Mouse (Mus musculus) cerebellum, adult 2 months (tissue): Measurements from ENCODE around the gene Ybey.

ENCODE experiments used
- CTCF ChIP-seq: fragments of 200-500 bp; IDR thresholded peaks from 2 replicates; pipeline ENCODE4 v1.5.1; 2011; ENCODE audit warnings: low read depth, mild to moderate bottlenecking, control low read depth, low read length, moderate library complexity, borderline replicate concordance; ENCODE audit not compliant: insufficient read depth
- POLR2A ChIP-seq: fragments of 200-500 bp; IDR thresholded peaks from 2 replicates; pipeline ENCODE4 v1.6.1; 2011; ENCODE audit warnings: low read length, control low read depth, borderline replicate concordance; ENCODE audit not compliant: insufficient read depth

DNA sequence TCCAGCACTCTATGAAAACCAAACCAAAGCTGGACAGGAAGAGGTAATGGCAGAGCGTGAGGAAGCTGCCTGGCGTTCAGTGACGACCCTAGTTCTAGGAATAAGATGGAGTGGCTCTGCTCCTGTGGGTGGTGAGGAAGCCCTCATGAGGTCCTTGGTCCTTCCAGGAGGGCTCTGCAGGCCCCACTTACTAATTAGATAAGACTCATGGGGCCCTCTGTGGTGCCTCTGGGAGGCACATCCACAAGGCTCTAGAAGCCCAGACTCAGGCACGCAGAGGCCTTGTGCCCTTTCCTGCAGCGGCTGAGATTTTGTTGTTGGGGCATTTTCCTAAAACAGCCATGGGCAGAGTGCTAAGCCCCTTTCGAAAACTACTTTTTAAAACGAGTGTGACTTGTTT lies 37.0 kb upstream of the Ybey start:
- TF ChIP-seq POLR2A (no peak), CTCF (no peak)
